Mouse (Mus musculus) midbrain, embryonic 14.5 days (tissue): ENCODE results near the gene Nicn1. TPM values are rescaled to one million over a fixed set of nuclear protein-coding genes. Genes with fewer than 3 reads are reported as not detected.
A peak's percentile ranks its signal among the peaks of the same experiment; 100 is the strongest.
"Not testable (repeated sequence)": the region's sequence is repeated elsewhere in the genome, so short reads cannot be mapped to it uniquely, and the experiment has no call there.

Experiments
- ATAC-seq: fragments of 200-750 bp; cut with Nextera tagmentation; 2 replicates; pipeline ENCODE4 v1.8.0; 2017; ENCODE audit warnings: moderate number of reproducible peaks, moderate library complexity; ENCODE audit not compliant: low FRiP score, low TSS enrichment
- DNase-seq: peaks from one replicate; pipeline ENCODE4 v3.0.0-alpha.2; 2015
- H3K27ac ChIP-seq: fragments of 300-500 bp; sonication (generic); replicated peaks from 2 replicates; pipeline ENCODE4 v1.5.1; 2014; ENCODE audit warnings: mild to moderate bottlenecking, low read depth, low read length, moderate library complexity
- H3K27me3 ChIP-seq: fragments of 300-500 bp; sonication (generic); 2 replicates; pipeline ENCODE4 v1.6.1; 2014; ENCODE audit warnings: low read length, control low read depth, mixed read lengths; ENCODE audit not compliant: control insufficient read depth, insufficient read depth
- H3K36me3 ChIP-seq: fragments of 300-500 bp; sonication (generic); 2 replicates; pipeline ENCODE4 v1.6.1; 2014; ENCODE audit warnings: low read length, control low read depth; ENCODE audit not compliant: control insufficient read depth, insufficient read depth
- H3K4me1 ChIP-seq: fragments of 300-500 bp; sonication (generic); 2 replicates; pipeline ENCODE4 v1.6.1; 2014; ENCODE audit warnings: mild to moderate bottlenecking, antibody characterized with exemption, low read length, control low read depth; ENCODE audit not compliant: control insufficient read depth, insufficient read depth
- H3K4me2 ChIP-seq: fragments of 300-500 bp; sonication (generic); 2 replicates; pipeline ENCODE4 v1.6.1; 2014; ENCODE audit warnings: mild to moderate bottlenecking, low read length, moderate library complexity
- H3K4me3 ChIP-seq: fragments of 300-500 bp; sonication (generic); replicated peaks from 2 replicates; pipeline ENCODE4 v1.5.1; 2014; ENCODE audit warnings: low read depth, low read length
- H3K9ac ChIP-seq: fragments of 300-500 bp; sonication (generic); replicated peaks from 2 replicates; pipeline ENCODE4 v1.6.1; 2014; ENCODE audit warnings: mild to moderate bottlenecking, low read length, moderate library complexity
- H3K9me3 ChIP-seq: fragments of 300-500 bp; sonication (generic); 2 replicates; pipeline ENCODE4 v1.6.1; 2016; ENCODE audit warnings: low read length, control low read depth, mixed read lengths; ENCODE audit not compliant: control insufficient read depth
- WGBS: fragments of 180-500 bp; shearing (Covaris S2); extraction: QIAGEN DNeasy Blood & Tissue Kit; methylation state at CpG from one replicate; pipeline ENCODE4 v1.1.7; 2014; 5-methylcytosine and 5-hydroxymethylcytosine counted together
- polyA plus RNA-seq: library from polyadenylated mRNA; unstranded; fragments of >200 nt; fragmentation: Nextera tagmentation; extraction: Ambion mirVana; gene quantifications from 2 replicates; pipeline ENCODE4 v1.2.1, GENCODE M21; 2014

Gene Nicn1
- polyA plus RNA-seq, 1 experiment from 2014 or later = 138 TPM

DNA sequence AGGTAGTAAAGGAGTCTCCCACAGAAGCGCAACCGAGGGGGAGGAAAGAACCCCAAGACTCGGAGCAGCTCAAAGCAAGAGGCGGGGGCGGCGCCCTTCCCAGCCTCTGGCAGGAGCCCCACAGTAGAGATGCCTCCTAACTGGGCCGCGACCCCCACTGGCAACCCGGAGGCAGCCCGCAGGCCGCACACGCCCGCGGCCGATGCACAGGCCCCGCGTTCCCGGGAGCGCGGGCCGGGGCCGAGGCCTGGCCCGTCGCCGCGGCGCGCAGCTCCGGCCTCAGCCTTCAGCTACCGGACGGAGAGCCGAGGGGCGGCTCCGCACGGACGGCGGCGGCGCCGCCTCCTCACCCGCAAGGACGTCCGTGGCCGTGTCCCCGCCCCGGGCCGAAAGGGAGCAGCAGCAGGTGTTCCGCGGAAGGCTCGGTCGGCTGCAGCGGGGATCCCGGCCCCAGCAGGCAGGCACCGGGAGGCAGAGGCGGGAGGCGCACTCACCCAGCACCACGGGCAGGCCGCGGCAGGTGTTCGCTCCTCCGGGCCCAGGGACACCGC lies 27.0 kb upstream of the Nicn1 start:
- H3K9ac ChIP-seq = peak overlapping the region; percentile 92
- peak; percentile 70 for DNase-seq
- ATAC-seq = peak; percentile 58
- H3K4me3 ChIP-seq = peak overlapping the region; percentile 98
- H3K27me3 ChIP-seq = no peaks in the 10 kb centered on the region
- H3K36me3 ChIP-seq = no peaks in the 10 kb centered on the region
- peak overlapping the region; percentile 76 for H3K4me2 ChIP-seq
- peaks cover 17% of the 10 kb centered on the region for H3K4me1 ChIP-seq
- under 1% methylated on average over 59 of the region's 62 CpGs for whole genome bisulfite sequencing
- peak overlapping the region; percentile 89 for H3K27ac ChIP-seq
- H3K9me3 ChIP-seq = no peaks in the 10 kb centered on the region

DNA sequence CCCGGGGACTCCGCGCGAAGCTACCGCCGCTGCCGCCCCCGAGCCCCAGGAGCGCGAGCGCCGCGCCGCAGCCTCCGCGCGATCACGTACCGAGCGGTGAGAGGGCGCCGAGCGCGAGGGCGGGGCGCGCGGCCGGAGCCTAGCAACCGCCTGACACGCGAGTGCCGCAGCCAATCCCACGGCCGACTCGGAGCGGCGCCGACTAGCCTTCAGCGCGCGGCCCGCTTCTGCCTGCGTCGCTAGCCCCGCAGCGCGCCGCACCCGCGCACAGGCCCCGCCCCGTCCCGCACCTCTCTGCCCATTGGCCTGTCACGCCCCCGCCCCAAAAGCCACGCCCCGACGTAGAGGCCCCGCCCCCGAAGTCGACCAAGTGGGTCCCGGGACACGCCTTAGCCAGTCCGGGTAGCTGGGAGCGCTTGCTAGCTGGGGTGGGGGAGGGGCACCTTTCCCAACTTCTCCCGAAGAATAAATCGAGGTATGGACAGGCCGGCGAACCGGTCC lies 26.5 kb upstream of the Nicn1 start, which contains the start of gene Dag1:
Gene Dag1, minus strand, starts transcription at position 269 of the 501 bp plus-strand sequence.
- Histone ChIP-seq H3K9ac (peak within 1 kb of the TSS; percentile 92), H3K4me3 (peak within 1 kb of the TSS; percentile 98)

DNA sequence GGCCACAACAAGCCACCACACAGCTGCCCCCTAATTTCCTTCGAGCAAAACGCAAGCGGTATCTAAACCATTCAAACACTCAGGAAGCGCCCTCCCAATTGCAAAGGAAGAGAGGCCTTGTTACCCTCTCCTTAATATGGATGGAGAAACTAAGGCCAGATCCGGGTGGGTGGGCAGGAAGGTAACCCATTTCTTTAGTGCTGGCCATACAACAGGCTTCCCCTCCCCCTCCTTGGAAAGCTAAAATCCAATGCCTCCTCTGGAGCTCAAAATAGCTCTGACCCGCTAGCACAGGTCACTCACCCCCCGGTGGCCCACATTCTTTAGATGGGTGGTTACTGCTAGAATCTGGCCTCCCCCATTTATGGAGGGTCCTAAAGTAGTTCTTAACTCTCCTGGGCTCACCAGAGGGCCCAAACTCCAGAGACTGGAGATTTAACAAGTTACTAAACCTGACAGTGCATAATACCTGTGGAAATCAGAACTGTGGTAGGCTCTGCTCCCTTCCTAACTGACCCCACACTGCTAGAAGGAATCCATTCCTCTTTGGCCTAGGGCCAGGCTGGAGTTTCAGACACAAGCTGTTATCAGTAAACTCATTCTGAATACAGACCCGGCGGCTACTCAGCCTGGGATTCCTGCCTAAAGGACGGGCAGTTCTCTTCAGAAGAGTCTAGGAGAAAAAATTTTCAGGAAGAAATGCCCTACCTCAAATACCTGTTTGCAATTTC lies 25.9 kb upstream of the Nicn1 start:
- H3K9ac ChIP-seq = peak overlapping the region; percentile 17; the same call in 1 of the 2 replicates
- DNase-seq (peak; percentile 22), ATAC-seq (no peak)
- WGBS = 22% methylated on average over 10 of the region's 10 CpGs
- no peaks in the 10 kb centered on the region for H3K9me3 ChIP-seq
- H3K27ac ChIP-seq = peak overlapping the region; percentile 89
- H3K36me3 ChIP-seq = no peaks in the 10 kb centered on the region
- H3K4me1 ChIP-seq = peaks cover 17% of the 10 kb centered on the region
- H3K27me3 ChIP-seq = no peaks in the 10 kb centered on the region
- peak overlapping the region; percentile 98 for H3K4me3 ChIP-seq
- peak overlapping the region; percentile 76 for H3K4me2 ChIP-seq

More for the DNA sequence above, 26.5 kb upstream of the Nicn1 start, which contains the start of gene Dag1:
- H3K36me3 ChIP-seq = no peaks in the 10 kb centered on the region
- H3K27ac ChIP-seq = peak within 1 kb of the TSS; percentile 89
- DNase-seq (peak; percentile 98), ATAC-seq (peak; percentile 98)
- no peaks in the 10 kb centered on the region for H3K9me3 ChIP-seq
- WGBS = under 1% methylated on average over 59 of the region's 71 CpGs
- H3K27me3 ChIP-seq = no peaks in the 10 kb centered on the region
- peak within 1 kb of the TSS; percentile 76 for H3K4me2 ChIP-seq
- peaks cover 17% of the 10 kb centered on the region for H3K4me1 ChIP-seq

DNA sequence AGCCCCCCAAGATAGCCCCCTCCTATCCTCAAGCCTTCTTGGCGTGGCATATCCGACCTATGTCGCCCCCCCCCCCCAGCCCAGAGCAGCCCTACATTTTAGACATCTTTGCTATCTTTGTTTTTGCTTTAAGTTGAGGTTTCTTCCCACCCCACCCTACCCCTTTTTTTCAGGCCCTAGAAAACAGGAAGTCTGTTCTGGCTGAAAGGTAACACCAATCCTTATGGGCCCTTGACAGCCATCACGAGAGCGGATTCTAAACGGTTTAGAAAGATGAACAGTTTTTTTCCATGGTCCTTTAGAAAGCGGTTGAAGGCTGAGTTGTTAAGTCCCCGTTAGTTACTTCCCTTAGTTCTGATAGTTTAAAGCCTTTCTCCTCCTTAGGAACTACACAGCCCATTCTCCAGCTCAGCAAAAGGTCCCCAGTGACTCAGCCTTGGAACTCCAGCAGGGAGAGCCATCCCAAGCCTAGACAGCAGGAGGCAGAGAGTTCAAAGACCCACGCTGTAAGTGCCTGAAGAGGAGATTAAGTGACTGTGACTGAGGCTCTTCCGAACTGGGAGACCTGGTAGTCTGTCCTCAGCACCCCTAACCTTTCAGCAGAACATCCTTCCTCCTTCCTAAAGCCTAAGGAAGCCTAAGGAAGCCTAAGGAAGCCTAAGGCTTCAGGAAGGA lies 23.8 kb upstream of the Nicn1 start:
- DNase-seq = no peak
- Histone ChIP-seq H3K27me3 (no peaks in the 10 kb centered on the region), H3K36me3 (no peaks in the 10 kb centered on the region), H3K9me3 (no peaks in the 10 kb centered on the region), H3K4me3 (no peak overlapping the region), H3K9ac (no peak overlapping the region), H3K27ac (no peak overlapping the region), H3K4me1 (peaks cover 15% of the 10 kb centered on the region), H3K4me2 (no peak overlapping the region)
- 58% methylated on average over 10 of the region's 10 CpGs for WGBS
- no peak for ATAC-seq

DNA sequence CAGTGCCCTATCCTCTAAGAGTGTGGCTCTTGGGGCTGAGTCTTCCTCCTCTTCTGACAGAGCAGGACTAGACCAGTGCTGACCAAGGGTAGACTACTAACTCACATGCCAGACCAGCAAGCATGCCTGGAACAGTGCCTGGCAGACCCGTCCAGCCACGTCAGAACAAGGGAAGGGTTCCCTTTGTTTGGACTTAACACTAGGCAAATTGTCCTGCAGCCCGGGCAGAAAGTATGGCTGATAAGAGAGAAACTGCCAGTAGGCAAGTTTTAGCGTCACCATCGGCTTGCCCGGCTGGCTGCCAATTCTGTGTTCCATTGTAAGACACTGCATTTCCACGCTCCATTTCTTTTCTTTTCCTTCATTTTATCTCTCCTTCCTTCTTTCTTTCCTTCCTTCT lies 22.5 kb upstream of the Nicn1 start:
- WGBS = 88% methylated on average over 7 of the region's 7 CpGs
- Histone ChIP-seq H3K9me3 (no peaks in the 10 kb centered on the region), H3K27me3 (no peaks in the 10 kb centered on the region), H3K27ac (no peak overlapping the region), H3K9ac (no peak overlapping the region), H3K4me1 (peaks cover 2% of the 10 kb centered on the region), H3K4me2 (no peak overlapping the region), H3K36me3 (no peaks in the 10 kb centered on the region), H3K4me3 (no peak overlapping the region)
- DNase-seq (no peak), ATAC-seq (no peak)

DNA sequence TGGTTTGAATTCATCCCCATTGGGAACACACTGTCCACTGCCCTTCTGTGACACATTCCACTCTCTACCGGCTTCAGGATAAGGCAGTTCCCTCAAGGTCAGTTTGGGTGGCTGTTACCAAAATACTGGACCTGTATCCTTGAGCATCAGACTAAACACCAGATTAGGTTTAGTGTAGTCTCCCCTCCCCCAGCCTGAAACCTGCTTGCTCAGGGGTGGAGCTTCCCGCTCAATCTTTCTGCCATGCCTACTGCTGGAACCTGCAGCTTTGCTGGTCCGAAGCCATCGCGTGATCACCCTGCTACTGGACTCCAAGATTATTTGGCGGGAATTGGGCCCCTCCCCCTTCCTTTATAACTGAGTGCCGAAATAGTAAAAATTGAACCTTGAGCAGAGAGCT lies 21.5 kb upstream of the Nicn1 start:
- H3K36me3 ChIP-seq, H3K4me1 ChIP-seq, H3K27ac ChIP-seq, H3K27me3 ChIP-seq, ATAC-seq, H3K9ac ChIP-seq, H3K4me2 ChIP-seq, H3K9me3 ChIP-seq, H3K4me3 ChIP-seq, DNase-seq: not testable (repeated sequence)
- 89% methylated on average over 6 of the region's 7 CpGs for WGBS

DNA sequence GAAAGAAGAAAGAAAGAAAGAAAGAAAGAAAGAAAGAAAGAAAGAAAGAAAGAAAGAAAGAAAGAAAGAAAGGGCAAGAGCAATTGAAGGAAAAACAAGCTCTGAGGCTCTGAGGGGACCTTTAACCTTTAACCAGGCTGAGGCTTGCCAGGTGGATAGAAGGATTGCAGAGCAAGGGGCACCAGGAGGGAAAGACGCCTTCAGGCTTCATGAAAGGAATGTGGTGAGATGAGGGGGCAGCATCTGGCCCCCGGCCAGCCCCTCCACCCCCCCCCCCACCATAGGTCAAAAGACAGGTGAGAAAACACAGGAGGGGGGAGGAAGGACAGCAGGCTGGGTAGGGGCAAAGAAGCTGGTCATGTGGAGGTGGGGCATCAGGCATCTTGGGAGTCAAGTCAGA lies 18.3 kb upstream of the Nicn1 start:
- H3K4me3 ChIP-seq = no peak overlapping the region
- H3K9me3 ChIP-seq = no peaks in the 10 kb centered on the region
- DNase-seq (no peak), ATAC-seq (no peak)
- H3K36me3 ChIP-seq = no peaks in the 10 kb centered on the region
- H3K4me1 ChIP-seq = no peaks in the 10 kb centered on the region
- WGBS = 56% methylated on average over 2 of the region's 2 CpGs
- H3K9ac ChIP-seq = no peak overlapping the region; the same call in 1 of the 2 replicates
- no peaks in the 10 kb centered on the region for H3K27me3 ChIP-seq
- H3K27ac ChIP-seq = no peak overlapping the region
- no peak overlapping the region for H3K4me2 ChIP-seq

DNA sequence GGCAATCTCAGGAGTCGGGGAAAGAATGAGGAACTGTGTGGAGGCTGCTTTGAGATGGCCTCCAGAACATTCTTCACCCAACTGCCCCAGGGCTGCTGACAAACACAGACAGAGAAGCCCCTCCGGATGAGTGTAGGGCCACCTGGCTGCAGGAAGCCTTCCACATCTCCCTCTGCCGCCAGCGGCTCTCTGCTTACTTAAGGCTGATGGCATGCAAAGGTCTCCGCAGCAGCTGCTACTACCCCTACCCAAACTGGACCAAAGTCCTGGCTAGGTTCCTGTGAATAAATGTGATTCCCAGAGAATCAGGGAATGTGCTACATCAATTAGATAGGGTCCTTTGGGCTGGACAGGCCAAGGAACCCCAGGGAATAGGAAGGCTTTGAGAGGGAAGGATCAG lies 17.5 kb upstream of the Nicn1 start:
- Histone ChIP-seq H3K4me3 (no peak overlapping the region), H3K36me3 (no peaks in the 10 kb centered on the region), H3K4me1 (no peaks in the 10 kb centered on the region), H3K4me2 (no peak overlapping the region), H3K27ac (no peak overlapping the region), H3K9me3 (no peaks in the 10 kb centered on the region), H3K27me3 (no peaks in the 10 kb centered on the region), H3K9ac (no peak overlapping the region)
- ATAC-seq = no peak
- 70% methylated on average over 5 of the region's 5 CpGs for WGBS
- no peak for DNase-seq
